Mouse (Mus musculus) spleen, postnatal 4 days (tissue): Measurements from ENCODE around the gene Serf2.
"Not testable (repeated sequence)": the region's sequence is repeated elsewhere in the genome, so short reads cannot be mapped to it uniquely, and the experiment has no call there.

ENCODE experiments used
- DNase-seq, 2 experiments: peaks; one replicate each; pipeline ENCODE4 v3.0.0; 2022; ENCODE audit warnings: low spot score in 2 of 2

The Serf2 gene

DNA sequence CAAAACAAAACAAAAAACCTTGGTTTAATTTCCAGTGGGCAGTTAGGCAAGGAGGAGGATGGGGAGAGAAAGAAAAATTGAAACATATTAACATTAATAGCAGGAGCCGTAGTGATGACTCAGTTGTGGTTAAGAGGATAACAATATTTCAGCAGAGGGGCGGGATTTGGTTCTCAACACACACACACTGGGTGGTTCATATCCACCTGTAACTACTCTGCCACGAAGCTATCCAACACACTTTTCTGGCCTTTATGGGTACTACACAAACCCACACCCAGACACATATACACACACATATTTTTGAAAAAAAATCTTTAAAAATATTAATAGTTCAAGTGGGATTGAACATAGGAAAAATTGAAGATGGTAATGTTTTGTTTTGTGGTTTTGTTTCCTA lies 2.0 kb upstream of the Serf2 start:
- DNase-seq: no peak

GRCm38 (mm10) chr2:121448136-121448535 lies 859 bp upstream of the Serf2 start:
- DNase-seq: no peak

- DNase-seq: no peak
These were observed 583 bp downstream of the Serf2 start for GRCm38 (mm10) chr2:121449545-121450011.

DNA sequence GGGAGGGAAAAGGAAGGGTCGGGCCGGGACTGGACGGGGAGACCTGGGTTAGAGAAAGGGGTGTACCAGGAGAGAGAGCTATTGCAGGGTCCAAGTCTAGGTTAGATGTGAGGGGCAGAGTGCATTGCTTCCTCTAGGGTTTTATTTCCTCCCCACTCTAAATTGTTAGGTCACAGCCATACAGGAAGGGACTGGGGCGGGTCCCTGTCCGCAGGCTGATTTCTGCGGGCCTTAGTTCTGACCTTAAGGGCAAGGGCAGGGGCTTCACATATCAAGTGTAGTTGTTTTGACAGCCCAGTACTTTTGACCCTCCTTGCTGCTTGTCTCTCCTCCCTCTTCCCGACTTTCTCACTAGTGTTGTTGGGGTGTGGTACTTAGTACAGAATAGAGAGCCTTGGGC lies 1.1 kb downstream of the Serf2 start:
- no peak for DNase-seq

DNA sequence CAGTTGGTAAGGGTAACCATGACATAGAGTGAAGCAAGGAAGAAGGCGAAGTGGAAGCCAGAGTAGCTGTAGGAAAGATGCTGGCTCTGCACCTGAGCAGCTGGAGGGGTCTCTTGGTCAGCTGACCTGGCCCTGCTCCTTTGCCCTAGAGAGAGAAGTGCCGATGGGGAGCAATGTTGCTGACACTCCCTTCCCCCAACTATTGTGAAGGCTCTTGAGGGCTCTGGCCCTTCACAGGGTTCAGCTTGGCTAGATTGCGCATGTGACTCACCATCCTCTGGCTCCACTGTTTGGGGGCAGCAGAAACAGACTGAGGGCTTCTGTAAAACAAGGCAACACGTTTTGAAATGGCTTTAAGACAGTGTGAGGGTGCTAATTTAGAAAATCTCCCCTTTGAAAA lies 3.4 kb downstream of the Serf2 start:
- DNase-seq: no peak

GRCm38 (mm10) chr2:121452990-121453389 lies 4.0 kb downstream of the Serf2 start, which contains the start of gene Hypk:
Gene Hypk, plus strand, starts transcription at chr2:121453290.
- no peak for DNase-seq

GRCm38 (mm10) chr2:121453917-121454316 lies 4.9 kb downstream of the Serf2 start:
- no peak for DNase-seq

GRCm38 (mm10) chr2:121455534-121455933 lies 6.5 kb downstream of the Serf2 start:
- no peak for DNase-seq

- DNase-seq: peak; percentile 87 to 93
These were observed 8.0 kb downstream of the Serf2 start, which contains the start of gene Serinc4 for GRCm38 (mm10) chr2:121456692-121457642. Gene Serinc4, minus strand, starts transcription at chr2:121456781.

DNA sequence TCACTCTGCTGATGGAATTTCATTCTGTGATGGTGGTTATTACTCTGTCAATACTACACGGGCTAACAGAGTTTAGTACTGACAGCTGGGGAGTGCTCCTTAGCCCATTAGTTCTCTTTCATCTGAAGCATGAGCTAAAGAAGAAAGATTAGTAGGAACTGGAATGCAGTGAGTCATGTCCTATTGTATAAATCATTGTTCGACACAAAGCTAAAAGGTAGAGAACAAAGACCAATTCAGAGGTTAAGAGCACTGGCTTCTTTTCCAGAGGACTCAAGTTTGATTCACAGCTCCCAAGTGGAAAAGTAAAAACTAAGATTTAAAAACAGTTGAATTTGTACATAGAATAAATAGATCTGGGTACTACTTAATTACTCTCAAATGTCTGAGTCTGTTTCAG lies 11.1 kb downstream of the Serf2 start:
- DNase-seq: no peak

DNA sequence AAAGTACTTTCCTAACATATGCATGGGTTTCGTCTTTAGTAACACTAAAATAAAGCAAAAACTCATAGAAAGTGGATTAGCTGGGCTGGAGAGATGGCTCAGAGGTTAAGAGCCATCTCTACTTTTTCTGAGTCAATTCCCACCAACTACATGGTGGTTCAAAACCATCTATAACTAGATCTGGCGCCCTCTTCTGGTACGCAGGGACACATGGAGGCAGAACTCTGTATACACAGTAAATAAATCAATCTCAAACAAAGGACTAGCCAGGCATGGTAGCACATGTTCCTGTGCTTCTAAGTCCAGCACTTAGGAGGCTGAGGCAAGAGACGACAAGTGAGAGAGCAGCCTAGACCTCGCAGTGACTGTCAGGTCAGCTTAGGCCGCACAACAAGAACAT lies 20.0 kb downstream of the Serf2 start:
- DNase-seq: not testable (repeated sequence)

GRCm38 (mm10) chr2:121472783-121473182 lies 23.8 kb downstream of the Serf2 start:
- not testable (repeated sequence) for DNase-seq

DNA sequence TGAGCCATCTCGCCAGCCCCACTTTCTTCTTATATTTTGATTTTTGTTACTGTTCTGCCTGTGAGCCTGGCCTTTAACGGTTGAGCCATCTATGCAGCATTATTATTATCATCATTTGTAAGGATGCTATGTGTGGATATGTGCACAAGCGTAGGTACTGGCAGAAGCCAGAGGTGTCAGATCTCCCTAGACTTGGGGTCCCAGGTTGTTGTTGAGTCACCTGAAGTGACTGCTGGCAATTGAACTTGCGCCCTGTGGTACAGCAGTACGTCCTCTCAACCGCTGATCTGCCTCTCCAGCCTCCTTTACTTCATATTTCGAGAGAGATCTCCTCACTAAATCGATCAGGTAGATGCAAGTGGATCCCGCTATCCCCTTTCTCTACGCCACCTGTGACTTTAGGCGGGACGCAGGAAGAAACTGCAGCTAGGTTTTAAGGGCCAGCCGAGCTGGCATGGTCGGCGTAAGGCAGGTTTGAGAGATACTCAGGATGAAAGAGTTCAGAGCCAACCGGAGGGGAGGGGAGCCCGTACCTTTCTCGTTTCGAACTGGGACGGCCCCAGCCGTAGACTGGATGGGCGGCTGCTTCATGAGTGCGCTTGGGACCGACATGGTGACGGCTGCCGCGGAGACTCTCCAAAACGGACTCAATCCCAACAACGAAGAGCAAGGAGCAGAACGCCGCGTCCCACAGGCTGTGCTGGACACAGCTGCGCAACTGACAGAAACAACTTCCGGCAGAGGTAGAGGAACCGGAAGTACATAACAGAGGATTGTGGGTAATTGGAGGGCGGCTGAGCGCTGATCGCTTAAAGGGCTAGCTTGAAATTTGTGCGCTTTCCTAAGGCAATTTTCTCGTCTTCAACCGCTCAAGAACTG lies 24.5 kb downstream of the Serf2 start, which contains the start of gene Mfap1b:
Mfap1b (minus strand) TSS at position 767 of the 879 bp plus-strand sequence.
- peak; percentile 77 to 86 for DNase-seq

GRCm38 (mm10) chr2:121474180-121474535 lies 25.2 kb downstream of the Serf2 start:
- DNase-seq: peak in 1 of 2 experiments; percentile 62

- DNase-seq: not testable (repeated sequence)
These were observed 26.3 kb downstream of the Serf2 start for GRCm38 (mm10) chr2:121475306-121475705.

DNA sequence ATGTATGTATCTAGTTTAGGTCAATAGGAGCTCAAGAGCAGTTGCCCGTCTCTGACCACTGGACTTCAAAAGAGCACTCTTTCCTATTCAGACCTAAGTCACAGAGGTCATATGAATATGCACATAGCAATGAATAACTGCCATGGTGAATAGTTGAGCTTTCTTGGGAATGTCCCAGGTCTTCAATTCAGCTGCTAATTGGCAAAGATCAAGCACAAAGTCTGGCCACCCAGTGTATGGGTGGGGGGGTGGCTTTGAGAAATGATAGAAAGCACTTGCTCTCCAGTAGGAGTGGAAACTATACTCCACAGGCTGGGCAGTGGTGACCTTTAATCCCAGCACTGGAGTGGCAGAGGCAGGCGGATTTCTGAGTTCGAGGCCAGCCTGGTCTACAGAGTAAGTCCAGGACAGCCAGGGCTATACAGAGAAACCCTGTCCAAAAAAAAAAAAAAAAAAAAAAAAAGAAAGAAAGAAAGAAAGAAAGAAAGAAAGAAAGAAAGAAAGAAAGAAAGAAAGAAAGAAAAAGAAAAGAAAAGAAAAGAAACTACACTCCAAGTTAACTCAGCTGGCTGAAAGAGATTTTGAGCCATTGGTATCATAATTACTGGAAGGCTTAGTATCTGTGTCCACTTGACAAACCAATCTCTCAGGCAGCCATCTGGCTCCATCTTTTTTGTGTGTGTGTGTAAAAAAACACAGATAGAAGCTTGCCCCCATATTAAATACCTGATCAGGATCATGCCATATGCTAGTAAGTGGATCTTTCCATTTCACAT lies 28.7 kb downstream of the Serf2 start:
- DNase-seq: no peak

- DNase-seq: peak; percentile 35 to 67
These were observed 31.5 kb downstream of the Serf2 start for GRCm38 (mm10) chr2:121480498-121480897.

GRCm38 (mm10) chr2:121480916-121481315 lies 31.9 kb downstream of the Serf2 start:
- not testable (repeated sequence) for DNase-seq

DNA sequence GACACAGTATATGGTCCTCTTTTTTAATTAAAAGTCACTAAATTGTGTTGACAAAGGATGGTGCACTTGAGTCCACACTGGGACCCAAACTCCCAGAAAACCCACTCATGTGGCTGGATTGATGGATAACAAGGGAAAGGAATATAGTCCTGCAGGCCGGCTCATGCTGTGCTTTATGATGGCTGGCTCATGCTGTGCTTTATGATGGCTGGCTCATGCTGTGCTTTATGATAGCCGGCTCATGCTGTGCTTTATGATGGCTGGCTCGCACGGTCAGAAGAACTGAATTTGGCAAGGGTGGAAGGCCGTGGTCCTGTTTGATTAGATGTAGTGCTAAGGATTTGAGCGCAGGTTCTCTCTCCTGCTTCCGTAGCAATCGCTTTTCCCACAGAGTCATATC lies 34.6 kb downstream of the Serf2 start:
- no peak for DNase-seq

- DNase-seq: not testable (repeated sequence)
These were observed 35.4 kb downstream of the Serf2 start for GRCm38 (mm10) chr2:121484403-121484802.

GRCm38 (mm10) chr2:121501550-121501949 lies 52.6 kb downstream of the Serf2 start:
- not testable (repeated sequence) for DNase-seq
